Mouse (Mus musculus) neural tube, embryonic 14.5 days (tissue): ENCODE measurements around the gene Lrrc10b. TPM values are rescaled to one million over a fixed set of nuclear protein-coding genes. Genes with fewer than 3 reads are reported as not detected.

Experiments used
- ATAC-seq: fragments of 200-750 bp; cut with Nextera tagmentation; 2 replicates; pipeline ENCODE4 v1.8.0; 2017; ENCODE audit warnings: low read depth, mild to moderate bottlenecking, moderate TSS enrichment, moderate library complexity
- H3K27ac ChIP-seq: fragments of 300-500 bp; sonication (generic); 2 replicates; pipeline ENCODE4 v1.5.1; 2014; ENCODE audit warnings: low read depth, mild to moderate bottlenecking, control low read depth, low read length, moderate library complexity, mixed read lengths
- H3K27me3 ChIP-seq: fragments of 300-500 bp; sonication (generic); 2 replicates; pipeline ENCODE4 v1.6.1; 2014; ENCODE audit warnings: low read length; ENCODE audit not compliant: control insufficient read depth, insufficient read depth
- H3K36me3 ChIP-seq: fragments of 300-500 bp; sonication (generic); 2 replicates; pipeline ENCODE4 v1.6.1; 2014; ENCODE audit warnings: low read length, mixed read lengths; ENCODE audit not compliant: control insufficient read depth, insufficient read depth
- H3K4me1 ChIP-seq: fragments of 300-500 bp; sonication (generic); 2 replicates; pipeline ENCODE4 v1.6.1; 2014; ENCODE audit warnings: low read length; ENCODE audit not compliant: control insufficient read depth, insufficient read depth
- H3K4me2 ChIP-seq: fragments of 300-500 bp; sonication (generic); 2 replicates; pipeline ENCODE4 v1.6.1; 2014; ENCODE audit warnings: mild to moderate bottlenecking, low read depth, low read length, control low read depth
- H3K4me3 ChIP-seq: fragments of 300-500 bp; sonication (generic); 2 replicates; pipeline ENCODE4 v1.5.1; 2014; ENCODE audit warnings: low read depth, low read length, control low read depth, mixed read lengths
- H3K9ac ChIP-seq: fragments of 300-500 bp; sonication (generic); replicated peaks from 2 replicates; pipeline ENCODE4 v1.6.1; 2014; ENCODE audit warnings: low read depth, mild to moderate bottlenecking, control low read depth, low read length, mixed read lengths
- H3K9me3 ChIP-seq: fragments of 300-500 bp; sonication (generic); 2 replicates; pipeline ENCODE4 v1.6.1; 2016; ENCODE audit warnings: low read length; ENCODE audit not compliant: control insufficient read depth
- WGBS: fragments of 180-500 bp; shearing (Covaris S2); extraction: QIAGEN DNeasy Blood & Tissue Kit; methylation state at CpG from one replicate; pipeline ENCODE4 v1.1.7; 2014; 5-methylcytosine and 5-hydroxymethylcytosine counted together
- polyA plus RNA-seq: library from polyadenylated mRNA; unstranded; fragments of >200 nt; fragmentation: Nextera tagmentation; extraction: Ambion mirVana; gene quantifications from 2 replicates; pipeline ENCODE4 v1.2.1, GENCODE M21; 2014

The Lrrc10b gene
- polyA plus RNA-seq, 1 experiment from 2014 or later: 0.75 TPM

DNA sequence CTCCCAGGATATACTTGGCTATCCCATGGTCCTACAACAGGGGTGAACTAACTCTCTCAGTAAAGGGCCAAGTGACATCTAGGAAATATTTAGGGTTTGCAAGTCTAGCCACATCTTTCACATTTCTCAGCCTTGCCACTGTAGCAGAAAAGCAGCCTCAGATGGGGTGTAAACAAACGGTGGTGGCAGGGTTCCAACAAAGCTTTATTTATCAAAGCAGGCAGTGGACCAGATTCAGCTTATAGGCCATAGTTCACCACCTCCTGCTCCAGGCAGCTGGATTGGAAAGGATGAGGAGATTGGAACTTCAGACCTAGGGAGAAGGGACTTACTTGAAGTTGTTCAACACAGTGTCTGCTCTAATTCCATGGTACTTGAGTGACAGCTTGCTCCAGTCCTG lies 32.5 kb downstream of the Lrrc10b start:
- Histone ChIP-seq H3K9ac (no peak overlapping the region), H3K4me2 (no peak overlapping the region), H3K9me3 (no peaks in the 10 kb centered on the region), H3K27me3 (no peaks in the 10 kb centered on the region), H3K27ac (no peak overlapping the region), H3K4me3 (no peak overlapping the region), H3K36me3 (no peaks in the 10 kb centered on the region), H3K4me1 (peaks cover 17% of the 10 kb centered on the region; the same call in 1 of the 2 replicates)
- 41% methylated on average over 1 of the region's 1 CpGs for WGBS
- ATAC-seq: no peak

DNA sequence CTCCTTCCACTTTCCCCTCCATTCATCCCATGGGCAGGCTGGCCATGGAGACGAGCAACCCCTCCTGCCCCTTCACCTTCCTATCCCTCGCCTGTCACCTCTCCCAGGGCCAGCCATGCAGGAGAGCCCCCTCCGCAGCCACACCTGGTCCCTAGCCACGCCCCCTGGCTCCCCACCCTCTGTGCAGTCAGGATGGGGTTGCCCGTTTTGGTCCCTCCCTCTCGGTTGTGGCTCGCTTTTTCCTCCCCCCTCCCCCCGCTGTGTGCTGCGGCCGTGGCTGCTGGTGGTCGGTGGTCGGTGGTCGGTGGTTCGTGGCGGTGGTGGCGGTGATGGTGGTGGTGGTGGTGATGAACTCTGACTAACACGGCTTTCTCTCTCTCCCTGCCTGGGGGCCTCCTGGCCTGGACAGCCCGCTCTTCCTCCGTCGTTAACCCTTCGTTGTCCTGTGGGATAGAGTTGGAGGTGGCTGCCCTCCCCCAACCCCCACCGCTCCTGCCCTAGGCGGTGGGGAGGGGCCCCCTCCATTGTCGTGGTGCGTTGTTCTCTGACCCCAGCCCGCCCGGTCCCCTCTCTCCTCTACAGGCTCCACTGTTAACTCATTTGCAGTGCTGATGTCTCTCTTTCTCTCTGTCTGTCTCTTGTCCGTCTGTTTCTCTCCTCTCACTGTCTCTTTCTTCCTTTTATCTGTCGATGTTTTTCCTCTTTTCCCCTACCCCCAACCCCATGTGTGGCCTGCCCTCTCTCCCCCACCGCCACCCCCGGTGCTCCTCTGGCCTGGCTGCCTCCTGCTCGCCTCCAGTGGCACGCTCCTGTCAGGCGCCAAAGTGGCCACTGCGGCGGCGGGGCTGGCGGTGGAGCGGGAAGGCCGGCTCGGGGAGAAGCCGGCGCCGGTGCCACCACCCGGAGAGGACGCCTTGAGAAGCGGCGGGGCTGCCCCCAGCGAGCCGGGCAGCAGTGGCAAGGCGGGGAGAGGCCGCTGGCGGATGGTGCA lies 35.0 kb downstream of the Lrrc10b start:
- H3K4me1 ChIP-seq: peaks cover 17% of the 10 kb centered on the region; the same call in 1 of the 2 replicates
- no peaks in the 10 kb centered on the region for H3K36me3 ChIP-seq
- peak overlapping the region; percentile 28; the same call in 1 of the 2 replicates for H3K9ac ChIP-seq
- no peaks in the 10 kb centered on the region for H3K27me3 ChIP-seq
- no peak; the same call in 1 of the 2 replicates for ATAC-seq
- no peaks in the 10 kb centered on the region for H3K9me3 ChIP-seq
- peak overlapping the region; percentile 35; the same call in 1 of the 2 replicates for H3K4me2 ChIP-seq
- 2% methylated on average over 51 of the region's 53 CpGs for WGBS
- no peak overlapping the region for H3K27ac ChIP-seq
- H3K4me3 ChIP-seq: no peak overlapping the region

DNA sequence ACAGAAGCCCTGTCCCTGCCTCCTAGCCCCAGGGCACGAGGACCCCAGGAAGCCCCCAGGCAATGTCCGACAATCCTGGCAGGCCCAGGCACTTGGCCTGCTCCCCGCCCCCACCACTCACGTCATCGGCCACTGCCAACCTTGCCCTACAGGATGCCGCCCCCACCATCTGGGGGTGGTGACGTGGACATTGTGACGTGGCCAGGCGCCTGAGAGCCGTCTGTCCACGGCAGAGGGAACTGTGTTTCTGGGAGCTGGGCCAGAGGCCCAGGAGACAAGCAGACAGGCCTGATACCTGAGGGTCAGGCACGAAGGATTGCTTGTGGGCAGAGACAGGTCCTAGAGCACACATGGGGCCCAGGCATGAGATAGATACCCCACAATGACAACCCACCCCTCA lies 39.8 kb downstream of the Lrrc10b start:
- no peak overlapping the region for H3K9ac ChIP-seq
- WGBS: 77% methylated on average over 12 of the region's 12 CpGs
- H3K27me3 ChIP-seq: no peaks in the 10 kb centered on the region
- no peaks in the 10 kb centered on the region for H3K36me3 ChIP-seq
- no peak overlapping the region for H3K4me3 ChIP-seq
- H3K4me2 ChIP-seq: no peak overlapping the region
- H3K4me1 ChIP-seq: peaks cover 24% of the 10 kb centered on the region
- no peaks in the 10 kb centered on the region for H3K9me3 ChIP-seq
- no peak overlapping the region for H3K27ac ChIP-seq
- no peak for ATAC-seq

DNA sequence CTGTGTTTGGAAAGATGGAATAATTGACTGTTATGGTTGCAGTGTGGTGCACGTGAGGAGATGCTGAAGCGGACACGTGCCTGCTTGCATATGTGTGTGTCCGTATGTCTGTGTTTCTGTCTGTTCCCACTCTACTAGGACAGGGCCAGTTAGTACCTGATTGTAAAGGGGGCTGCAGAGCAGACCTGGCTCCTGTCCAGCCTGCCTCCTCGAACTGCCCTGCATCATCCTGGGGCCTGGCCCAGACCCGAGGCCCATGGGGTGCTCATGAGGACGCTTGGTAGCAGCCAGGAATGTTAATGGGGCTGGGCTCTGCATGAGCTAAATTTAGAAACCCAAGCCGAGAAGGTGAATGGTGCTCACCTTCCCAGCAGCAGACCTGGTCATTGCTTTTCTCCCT lies 40.4 kb downstream of the Lrrc10b start:
- no peaks in the 10 kb centered on the region for H3K36me3 ChIP-seq
- H3K9ac ChIP-seq: no peak overlapping the region
- 60% methylated on average over 8 of the region's 8 CpGs for WGBS
- H3K27ac ChIP-seq: no peak overlapping the region
- H3K4me1 ChIP-seq: peaks cover 22% of the 10 kb centered on the region
- H3K4me2 ChIP-seq: no peak overlapping the region
- no peaks in the 10 kb centered on the region for H3K27me3 ChIP-seq
- no peaks in the 10 kb centered on the region for H3K9me3 ChIP-seq
- H3K4me3 ChIP-seq: no peak overlapping the region
- ATAC-seq: no peak

DNA sequence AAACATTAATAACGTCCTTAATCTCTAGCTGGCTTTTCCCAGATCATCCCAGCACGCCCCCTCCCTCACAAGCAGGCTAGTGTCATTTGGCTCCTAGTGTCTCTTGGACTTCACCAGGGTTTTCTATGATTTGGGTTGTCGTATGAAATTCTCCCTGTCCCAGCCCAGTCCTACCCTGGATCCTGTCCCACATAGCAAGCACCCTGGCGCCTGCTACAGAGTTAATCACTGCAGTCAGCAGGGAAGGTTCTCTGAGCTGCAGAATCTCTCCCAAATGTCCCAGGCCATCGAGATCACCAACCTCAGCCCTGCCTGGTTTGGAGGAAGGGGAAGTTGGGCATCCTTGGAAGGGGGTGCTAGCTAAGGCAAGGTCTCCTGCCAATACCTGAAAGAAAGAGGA lies 41.8 kb downstream of the Lrrc10b start:
- 78% methylated on average over 5 of the region's 5 CpGs for WGBS
- Histone ChIP-seq H3K4me3 (no peak overlapping the region), H3K9me3 (no peaks in the 10 kb centered on the region), H3K27me3 (no peaks in the 10 kb centered on the region), H3K4me1 (peaks cover 20% of the 10 kb centered on the region), H3K9ac (no peak overlapping the region), H3K4me2 (no peak overlapping the region), H3K27ac (no peak overlapping the region), H3K36me3 (no peaks in the 10 kb centered on the region)
- no peak for ATAC-seq

DNA sequence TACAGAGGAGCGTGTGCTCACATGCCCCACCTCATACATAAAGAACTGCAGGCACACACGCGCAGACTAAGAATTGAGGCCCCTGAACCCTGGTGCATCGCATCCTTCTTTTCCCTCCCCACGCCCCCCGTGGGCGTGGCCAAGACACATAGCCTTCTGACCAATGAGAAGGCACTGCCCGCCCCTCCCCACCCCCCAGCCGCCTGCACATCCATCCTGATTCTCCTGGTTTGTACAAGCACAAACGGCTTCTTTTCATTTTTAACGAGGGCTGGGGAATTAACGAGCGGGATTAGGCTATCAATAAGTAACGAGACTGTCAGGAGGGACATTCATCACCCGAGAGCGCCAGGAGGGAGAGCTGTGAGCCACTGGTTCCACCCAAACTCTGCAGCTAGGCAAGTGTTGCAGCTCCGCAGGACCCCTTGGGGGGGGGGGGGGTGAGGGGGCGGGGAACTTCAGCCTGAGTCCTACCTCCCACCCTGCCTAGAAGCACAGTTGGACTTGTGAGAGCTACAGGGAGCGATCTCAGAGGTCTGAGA lies 43.5 kb downstream of the Lrrc10b start:
- no peaks in the 10 kb centered on the region for H3K36me3 ChIP-seq
- peak overlapping the region; percentile 44 for H3K4me2 ChIP-seq
- peaks cover 24% of the 10 kb centered on the region for H3K4me1 ChIP-seq
- no peak overlapping the region for H3K9ac ChIP-seq
- no peaks in the 10 kb centered on the region for H3K27me3 ChIP-seq
- peak; percentile 87 for ATAC-seq
- H3K27ac ChIP-seq: peak overlapping the region; percentile 28; the same call in 1 of the 2 replicates
- WGBS: under 1% methylated on average over 19 of the region's 19 CpGs
- H3K9me3 ChIP-seq: no peaks in the 10 kb centered on the region
- 0 out of 2 replicates have a peak overlapping the region, but pooled peaks have one; percentile 5 for H3K4me3 ChIP-seq

Other genes with a start within 250 kb of the Lrrc10b start
- gene Myrf, start 216.7 kb downstream of the Lrrc10b start, polyA plus RNA-seq: 0.76 and 0.95 TPM in 2 replicates
- 7.8 and 8.9 TPM in 2 replicates for gene Dagla, start 152.6 kb downstream of the Lrrc10b start, polyA plus RNA-seq
- 11.4 and 15.5 TPM in 2 replicates for gene Syt7, start 68.4 kb downstream of the Lrrc10b start, polyA plus RNA-seq
- 0.32 and 1.0 TPM in 2 replicates for gene Ppp1r32, start 25.5 kb upstream of the Lrrc10b start, polyA plus RNA-seq
- 61.7 and 67.5 TPM in 2 replicates for gene Cpsf7, start 67.8 kb upstream of the Lrrc10b start, polyA plus RNA-seq
- gene Sdhaf2, start 68.7 kb upstream of the Lrrc10b start, polyA plus RNA-seq: 67.8 and 73.3 TPM in 2 replicates
- gene Tmem216, start 98.8 kb upstream of the Lrrc10b start, polyA plus RNA-seq: 53.2 and 58.2 TPM in 2 replicates
- 22.3 and 22.9 TPM in 2 replicates for gene Cyb561a3, start 119.7 kb upstream of the Lrrc10b start, polyA plus RNA-seq
- gene Tmem138, start 119.9 kb upstream of the Lrrc10b start, polyA plus RNA-seq: 34.9 and 40.8 TPM in 2 replicates
- gene Ddb1, start 147.9 kb upstream of the Lrrc10b start, polyA plus RNA-seq: 176 and 245 TPM in 2 replicates
- gene Tkfc, start 148.2 kb upstream of the Lrrc10b start, polyA plus RNA-seq: 29.4 and 30.5 TPM in 2 replicates
- gene Vwce, start 176.7 kb upstream of the Lrrc10b start, polyA plus RNA-seq: 1.2 and 1.7 TPM in 2 replicates
- gene Pga5, start 220.6 kb upstream of the Lrrc10b start, polyA plus RNA-seq: not detected in 2 replicates
- 23.1 and 31.1 TPM in 2 replicates for gene Vps37c, start 231.3 kb upstream of the Lrrc10b start, polyA plus RNA-seq